Mouse (Mus musculus): ENCODE data around the gene Edc4.

DNA sequence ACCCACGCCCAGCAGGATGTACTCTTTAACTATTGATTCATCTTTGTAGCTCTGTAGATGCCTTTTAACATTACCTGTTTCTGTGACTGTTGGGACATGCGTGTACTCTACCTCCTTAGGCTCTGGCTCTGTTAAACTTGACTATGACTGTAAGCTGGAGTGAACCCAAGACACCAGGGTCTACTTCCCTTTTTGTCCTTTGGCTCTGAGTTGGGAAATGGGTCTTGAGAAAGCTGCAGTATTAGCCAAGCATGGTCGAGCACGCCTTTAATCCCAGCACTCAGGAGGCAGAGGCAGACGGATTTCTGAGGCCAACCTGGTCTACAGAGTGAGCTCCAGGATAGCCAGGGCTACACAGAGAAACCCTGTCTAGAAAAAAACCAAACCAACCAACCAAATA lies 22.2 kb upstream of the Edc4 start:
- TF ChIP-seq MAFK (IDR thresholded peaks at IDR 0.05; ENCODE audit: insufficient read depth, low read depth, low read length) (no peak), CHD2 (IDR thresholded peaks at IDR 0.05; ENCODE audit: low read depth, low read length) (no peak), ZNF384 (IDR thresholded peaks at IDR 0.05; ENCODE audit: low read depth, low read length) (no peak), HCFC1 (IDR thresholded peaks at IDR 0.05; ENCODE audit: borderline replicate concordance, insufficient read depth, low read length) (no peak), ZC3H11A (IDR thresholded peaks at IDR 0.05; ENCODE audit: borderline replicate concordance, low read depth, low read length) (no peak)

All from ES-E14 (cell line).